Mouse (Mus musculus) testis, adult 2 months (tissue): ENCODE results near the gene Zfp804b.

Experiments
- CTCF ChIP-seq: fragments of 200-500 bp; IDR thresholded peaks from 2 replicates; pipeline ENCODE4 v1.5.1; 2012; ENCODE audit warnings: low read depth, mild to moderate bottlenecking, inconsistent platforms, low read length, moderate library complexity; ENCODE audit not compliant: control insufficient read depth, insufficient read depth, insufficient replicate concordance
- POLR2A ChIP-seq: fragments of 200-500 bp; IDR thresholded peaks from 2 replicates; pipeline ENCODE4 v1.6.1; 2012; ENCODE audit warnings: low read depth, mild to moderate bottlenecking, inconsistent platforms, low read length, moderate library complexity; ENCODE audit not compliant: control insufficient read depth

DNA sequence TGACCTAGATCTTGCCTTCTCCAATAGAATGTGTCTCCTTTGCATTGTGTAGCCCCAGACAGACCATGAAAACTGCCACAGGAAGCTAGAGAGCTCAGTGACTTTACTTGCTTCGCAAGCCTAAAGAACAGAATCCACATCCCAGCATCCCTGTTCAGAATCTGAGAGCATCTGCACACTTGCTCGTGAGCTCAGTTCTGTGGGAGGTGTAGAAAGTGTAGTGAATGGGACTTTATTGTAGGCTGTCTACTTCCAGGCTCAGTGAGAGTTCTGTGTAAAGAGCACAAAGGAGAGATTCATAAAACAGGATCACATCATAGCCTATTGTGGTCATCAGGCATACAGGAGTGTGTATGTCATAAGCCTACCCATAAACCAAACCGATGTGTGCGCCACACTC is 360.6 kb downstream of the Zfp804b start:
- TF ChIP-seq CTCF (no peak), POLR2A (no peak)
